Mouse (Mus musculus) erythroid progenitor cell, adult 5-6 weeks (primary cell): ENCODE data around the gene Akap6. TPM values are rescaled to one million over a fixed set of nuclear protein-coding genes. Genes with fewer than 3 reads are reported as not detected.

Source experiments
- ATAC-seq: replicated peaks from 2 replicates; pipeline ENCODE4 v1.8.0; 2016; ENCODE audit warnings: moderate number of reproducible peaks, mild to moderate bottlenecking, moderate TSS enrichment, inconsistent platforms; ENCODE audit not compliant: poor library complexity, low FRiP score, severe bottlenecking
- total RNA-seq, 2 experiments: library from RNA; stranded (forward) in 1 of 2; stranded (reverse) in 1 of 2; fragments of 150-400 nt in 1 of 2; fragments of 186-747, 209-891 nt in 1 of 2; gene quantifications; 2 replicates each; pipeline versions ENCODE4 v1.2.3 to v1.2.4; 2015 to 2017; ENCODE audit warnings: low replicate concordance in 2 of 2

Gene Akap6
- total RNA-seq, 2 experiments from 2014 or later = not detected

GRCm38 (mm10) chr12:52834781-52835279, 135.6 kb downstream of the Akap6 start:
- no peak for ATAC-seq

- no peak for ATAC-seq
Observed at GRCm38 (mm10) chr12:52835291-52835742, 136.1 kb downstream of the Akap6 start.

DNA sequence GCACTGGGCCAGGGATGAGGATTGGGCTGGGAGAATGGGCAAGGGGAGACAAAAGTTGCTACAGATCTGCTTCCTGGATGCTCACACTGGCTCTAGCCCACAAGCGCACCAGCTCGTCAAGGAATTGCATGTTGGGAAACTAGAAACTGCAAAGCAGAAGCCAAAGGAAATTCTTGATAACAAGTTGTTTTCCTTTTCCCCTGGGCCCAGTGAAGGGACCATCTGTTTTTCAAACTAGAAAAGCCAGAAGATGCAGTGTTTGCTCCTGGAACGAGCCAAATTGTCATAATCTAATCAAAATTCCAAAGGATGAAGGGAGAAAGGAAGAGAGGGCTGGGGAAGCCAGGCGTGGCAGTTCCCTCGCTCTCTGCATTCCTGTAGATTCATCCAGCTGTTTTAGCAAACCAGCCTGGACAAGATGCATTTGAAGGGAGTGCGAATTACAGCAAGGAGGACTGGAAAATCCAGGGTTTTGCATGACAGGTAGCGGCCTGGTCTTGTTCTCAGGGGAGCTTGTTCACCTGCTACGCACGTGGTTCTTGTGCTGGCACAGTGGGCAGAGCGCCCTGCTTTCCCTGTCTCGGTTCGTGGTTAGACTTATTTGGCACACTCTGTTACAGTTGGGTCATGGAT, 136.8 kb downstream of the Akap6 start:
- no peak for ATAC-seq

DNA sequence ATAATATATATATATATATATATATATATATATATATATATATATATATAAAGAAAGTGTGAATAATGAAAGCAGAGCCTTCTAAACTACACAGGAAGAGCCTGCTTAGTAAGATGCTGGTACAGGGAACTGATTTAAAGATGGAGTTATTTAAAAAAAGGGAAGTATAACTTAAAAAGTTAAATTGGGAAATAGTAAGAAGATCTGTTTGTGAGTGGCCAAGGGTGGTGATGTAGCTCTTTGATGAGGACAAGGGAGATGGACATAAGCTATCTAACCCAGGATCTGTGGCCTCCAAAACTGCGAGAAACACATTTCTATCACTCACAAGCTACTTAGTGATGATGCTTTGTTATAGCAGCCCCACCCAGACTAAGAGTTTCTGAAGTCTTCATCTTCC, 146.8 kb downstream of the Akap6 start:
- ATAC-seq = no peak

GRCm38 (mm10) chr12:52847020-52847419, 147.8 kb downstream of the Akap6 start:
- ATAC-seq = no peak

DNA sequence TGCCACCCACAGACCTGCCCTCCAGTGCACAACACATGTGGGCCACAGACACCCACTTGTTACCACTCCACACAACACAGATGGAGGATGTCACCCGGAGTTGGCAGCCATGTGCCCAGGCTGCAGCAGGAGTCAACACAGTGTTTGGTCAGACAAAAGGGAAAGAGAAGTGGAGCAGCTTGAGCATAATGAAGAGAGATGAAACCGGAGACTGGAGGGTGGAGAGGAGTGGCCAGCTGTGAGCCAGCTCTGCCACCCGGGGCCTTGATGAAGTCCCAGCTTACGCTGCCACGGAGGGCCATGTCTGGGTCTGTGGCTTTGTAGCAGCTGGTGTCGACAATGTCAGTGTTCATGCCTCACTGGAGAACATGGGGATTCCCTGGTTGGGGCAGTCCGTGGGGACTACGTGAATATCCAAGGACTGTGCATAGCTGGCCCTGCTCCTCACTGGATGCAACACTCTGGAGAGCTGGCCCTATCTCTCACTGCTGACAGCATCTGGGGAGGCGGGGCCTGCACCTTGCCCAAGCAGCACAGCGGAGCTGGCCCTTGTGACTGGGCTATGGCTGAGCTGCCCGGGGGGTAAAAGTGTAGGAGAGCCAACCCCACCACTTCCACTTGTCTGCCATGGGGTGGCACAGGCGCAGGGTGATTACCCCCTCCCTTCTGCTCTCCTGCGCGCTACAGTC, 148.8 kb downstream of the Akap6 start:
- ATAC-seq = no peak

DNA sequence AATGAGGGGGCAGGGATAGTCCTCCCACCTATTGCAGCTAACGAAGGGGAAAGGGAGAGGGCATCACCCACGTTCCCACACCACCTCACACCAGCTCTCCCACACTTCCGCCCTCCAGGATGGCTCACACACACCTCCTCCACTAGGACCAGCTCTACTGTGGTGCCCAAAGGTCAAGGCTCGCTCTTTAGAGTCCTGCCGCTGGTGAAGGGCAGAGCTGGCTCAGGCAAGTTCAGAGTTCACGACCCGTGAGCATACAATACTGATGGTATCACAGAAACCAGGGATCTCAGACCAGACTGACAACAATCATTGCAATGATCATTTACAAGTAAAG, 149.3 kb downstream of the Akap6 start:
- ATAC-seq = no peak

- ATAC-seq = no peak
Observed at GRCm38 (mm10) chr12:52849297-52849696, 150.1 kb downstream of the Akap6 start.

DNA sequence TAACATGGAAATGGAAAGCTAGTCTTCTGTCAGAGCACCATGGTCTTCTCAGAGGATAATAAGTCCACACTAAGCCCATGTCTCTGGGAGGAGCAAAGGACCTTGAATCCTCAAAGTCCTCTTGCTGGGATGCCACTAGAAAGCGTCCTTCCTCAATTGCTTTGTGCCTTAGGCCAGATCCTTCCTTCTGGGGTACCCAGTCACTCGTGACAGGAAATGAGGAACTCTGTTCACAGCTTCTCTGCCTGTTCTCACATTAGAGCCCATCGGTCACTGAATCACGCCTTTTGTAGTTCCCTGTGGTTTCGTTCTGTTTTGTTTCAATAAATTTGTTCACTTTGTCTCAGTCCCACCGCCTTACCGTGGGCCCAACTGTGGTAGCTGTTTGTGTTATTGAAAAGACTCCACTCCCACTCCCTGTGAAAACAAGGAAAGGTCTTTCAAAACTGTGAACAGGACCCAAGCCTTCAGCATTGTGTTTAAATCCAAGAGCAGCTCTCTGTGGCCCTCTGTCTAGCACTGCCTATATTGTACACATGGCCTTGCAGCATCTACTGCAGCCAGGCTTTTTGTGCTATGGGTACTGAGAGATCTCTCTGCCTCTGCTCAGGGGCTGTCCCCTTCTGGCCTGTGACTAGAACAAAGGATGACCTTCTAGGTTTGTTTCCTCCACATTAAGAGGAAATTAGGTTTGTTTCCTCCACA, 151.3 kb downstream of the Akap6 start:
- no peak for ATAC-seq

- no peak for ATAC-seq
Observed at GRCm38 (mm10) chr12:52851221-52851620, 152.0 kb downstream of the Akap6 start.

GRCm38 (mm10) chr12:52854236-52854679, 155.1 kb downstream of the Akap6 start:
- no peak for ATAC-seq

GRCm38 (mm10) chr12:52856104-52856503, 156.9 kb downstream of the Akap6 start:
- ATAC-seq = no peak

GRCm38 (mm10) chr12:52857306-52857705, 158.1 kb downstream of the Akap6 start:
- no peak for ATAC-seq

DNA sequence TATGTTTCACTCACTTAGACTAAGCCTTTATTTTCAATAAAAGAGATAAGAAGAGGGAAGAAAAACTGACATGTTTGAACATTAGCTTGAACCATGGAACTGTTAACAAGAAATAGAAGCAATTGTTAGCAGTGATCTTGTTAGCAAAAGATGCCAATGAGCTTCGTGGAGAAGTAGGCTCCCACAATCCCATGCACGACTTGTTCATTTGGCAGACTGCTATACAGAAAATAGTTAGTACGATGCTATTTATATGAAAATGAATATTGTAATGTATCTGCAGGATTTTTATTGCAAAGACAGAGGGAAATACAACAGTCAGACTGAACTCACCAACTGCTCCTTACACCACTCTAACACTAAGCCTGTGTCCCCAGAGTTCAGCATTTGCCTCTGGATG, 162.7 kb downstream of the Akap6 start:
- ATAC-seq = no peak

GRCm38 (mm10) chr12:52868000-52868624, 168.9 kb downstream of the Akap6 start:
- no peak for ATAC-seq

- ATAC-seq = no peak
Observed at GRCm38 (mm10) chr12:52871604-52872003, 172.4 kb downstream of the Akap6 start.

GRCm38 (mm10) chr12:52874332-52874923, 175.2 kb downstream of the Akap6 start:
- no peak for ATAC-seq

DNA sequence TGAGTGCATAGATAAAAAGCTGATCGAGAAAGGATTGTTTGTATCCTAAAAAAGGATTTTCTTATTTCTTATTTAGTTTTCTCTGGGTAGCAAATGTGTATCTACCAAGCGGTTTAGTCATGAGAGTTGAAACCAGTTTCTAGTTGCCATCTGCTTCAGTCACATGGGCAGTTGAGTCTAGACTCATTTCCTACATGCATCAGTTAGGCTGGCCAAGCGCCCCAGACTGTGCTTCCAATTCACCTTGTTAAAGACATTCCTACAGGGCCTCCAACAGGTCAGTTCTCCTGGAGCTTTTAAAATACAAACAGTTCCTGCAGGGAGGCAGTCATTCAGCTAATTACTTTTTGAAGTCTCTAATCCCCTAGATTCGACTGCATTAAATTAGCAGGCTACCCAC, 176.9 kb downstream of the Akap6 start:
- no peak for ATAC-seq

DNA sequence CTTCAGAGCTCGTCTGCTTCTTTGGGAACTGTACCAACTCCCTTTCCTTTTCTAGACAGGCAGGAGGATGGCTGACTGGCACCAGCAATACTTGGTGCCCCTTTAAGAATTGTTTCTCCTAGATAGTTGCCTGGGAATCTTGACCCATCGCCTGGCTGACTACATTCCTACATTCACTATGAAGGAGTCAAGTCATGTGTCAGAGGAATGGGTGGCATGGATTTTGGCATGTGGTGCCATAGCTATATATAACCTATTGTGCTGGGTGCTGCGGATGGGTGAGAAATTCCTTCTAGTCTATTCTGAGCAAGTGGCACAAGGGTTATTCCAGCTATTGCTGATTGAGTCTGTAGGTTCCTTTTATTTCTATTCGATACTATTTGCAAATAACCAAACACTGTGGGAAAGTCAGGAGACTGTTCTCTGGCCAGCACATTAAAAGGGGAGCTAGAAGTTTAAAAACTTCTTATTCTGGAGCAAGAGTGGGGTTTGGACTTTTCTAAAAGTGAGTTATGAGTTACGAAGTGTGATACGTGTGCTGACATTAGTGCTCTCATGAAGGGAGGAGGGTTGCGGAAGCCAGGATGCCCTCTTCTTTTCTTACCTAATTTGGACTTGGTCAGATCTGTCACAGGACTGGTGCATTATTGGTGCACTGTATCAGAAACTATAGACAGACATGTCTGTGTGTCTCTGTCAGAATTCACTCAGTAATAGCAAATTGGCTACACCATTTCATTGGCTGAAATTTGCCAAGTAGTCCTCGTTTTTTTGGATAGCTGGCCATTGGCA, 178.0 kb downstream of the Akap6 start:
- no peak for ATAC-seq
